Mouse (Mus musculus) limb, embryonic 13.5 days (tissue): ENCODE data around the gene Lenep. TPM values are rescaled to one million over a fixed set of nuclear protein-coding genes. Genes with fewer than 3 reads are reported as not detected.

Experiments
- ATAC-seq: fragments of 200-750 bp; cut with Nextera tagmentation; 2 replicates; pipeline ENCODE4 v1.8.0; 2017; ENCODE audit warnings: low read depth, moderate number of reproducible peaks, moderate TSS enrichment; ENCODE audit not compliant: low FRiP score
- H3K27ac ChIP-seq: fragments of 300-500 bp; sonication (generic); 2 replicates; pipeline ENCODE4 v1.5.1; 2015; ENCODE audit warnings: inconsistent platforms, mild to moderate bottlenecking, moderate library complexity
- H3K27me3 ChIP-seq: fragments of 300-500 bp; sonication (generic); 2 replicates; pipeline ENCODE4 v1.6.1; 2015; ENCODE audit warnings: mild to moderate bottlenecking, inconsistent platforms
- H3K36me3 ChIP-seq: fragments of 300-500 bp; sonication (generic); 2 replicates; pipeline ENCODE4 v1.6.1; 2015; ENCODE audit warnings: inconsistent platforms, mild to moderate bottlenecking, moderate library complexity
- H3K4me1 ChIP-seq: fragments of 300-500 bp; sonication (generic); 2 replicates; pipeline ENCODE4 v1.6.1; 2015; ENCODE audit warnings: inconsistent platforms
- H3K4me2 ChIP-seq: fragments of 300-500 bp; sonication (generic); replicated peaks from 2 replicates; pipeline ENCODE4 v1.6.1; 2015; ENCODE audit warnings: inconsistent platforms, mild to moderate bottlenecking, moderate library complexity
- H3K4me3 ChIP-seq: fragments of 300-500 bp; sonication (generic); 2 replicates; pipeline ENCODE4 v1.5.1; 2015; ENCODE audit warnings: moderate library complexity, mild to moderate bottlenecking, inconsistent platforms
- H3K9ac ChIP-seq: fragments of 300-500 bp; sonication (generic); 2 replicates; pipeline ENCODE4 v1.6.1; 2015; ENCODE audit warnings: mild to moderate bottlenecking, inconsistent platforms
- H3K9me3 ChIP-seq: fragments of 300-500 bp; sonication (generic); 2 replicates; pipeline ENCODE4 v1.6.1; 2016; ENCODE audit warnings: inconsistent platforms
- WGBS: fragments of 180-500 bp; shearing (Covaris S2); methylation state at CpG from one replicate; pipeline ENCODE4 v1.1.7; 2015; 5-methylcytosine and 5-hydroxymethylcytosine counted together
- polyA plus RNA-seq: library from polyadenylated mRNA; unstranded; fragments of >200 nt; fragmentation: Nextera tagmentation; extraction: Ambion mirVana; gene quantifications from 2 replicates; pipeline ENCODE4 v1.2.1, GENCODE M21; 2015

The Lenep gene
- polyA plus RNA-seq, 1 experiment from 2014 or later, result not detected

GRCm38 (mm10) chr3:89418170-89418860 is 15.7 kb upstream of the Lenep start, which contains the start of the genes Cks1b and Shc1:
Gene Cks1b (minus strand): TSS chr3:89418383.
Gene Shc1 (plus strand): TSS chr3:89418443.
- no peaks in the 10 kb centered on the region for H3K9me3 ChIP-seq
- H3K27ac ChIP-seq, result peak within 1 kb of the TSS; percentile 98
- H3K36me3 ChIP-seq, result peaks cover 34% of the 10 kb centered on the region
- 0% methylated on average over 39 of the region's 39 CpGs for WGBS
- no peaks in the 10 kb centered on the region for H3K27me3 ChIP-seq
- H3K9ac ChIP-seq, result peak within 1 kb of the TSS; percentile 79
- peak; percentile 94 for ATAC-seq
- H3K4me1 ChIP-seq, result peaks cover 46% of the 10 kb centered on the region
- peak within 1 kb of the TSS; percentile 68 for H3K4me3 ChIP-seq
- H3K4me2 ChIP-seq, result peak within 1 kb of the TSS; percentile 88

- peak; percentile 46 for ATAC-seq
- H3K4me2 ChIP-seq, result peak overlapping the region; percentile 79
- peak overlapping the region; percentile 79 for H3K9ac ChIP-seq
- H3K27me3 ChIP-seq, result no peaks in the 10 kb centered on the region
- H3K36me3 ChIP-seq, result peaks cover 34% of the 10 kb centered on the region
- peak overlapping the region; percentile 68 for H3K4me3 ChIP-seq
- peak overlapping the region; percentile 91 for H3K27ac ChIP-seq
- H3K9me3 ChIP-seq, result no peaks in the 10 kb centered on the region
- WGBS, result under 1% methylated on average over 20 of the region's 20 CpGs
- H3K4me1 ChIP-seq, result peaks cover 40% of the 10 kb centered on the region
Measured at GRCm38 (mm10) chr3:89417840-89418169, 15.2 kb upstream of the Lenep start.

- ATAC-seq, result no peak
- Histone ChIP-seq H3K9ac (peak overlapping the region; percentile 79), H3K4me3 (peak overlapping the region; percentile 68), H3K27me3 (no peaks in the 10 kb centered on the region), H3K4me1 (peaks cover 34% of the 10 kb centered on the region), H3K36me3 (peaks cover 34% of the 10 kb centered on the region), H3K4me2 (peak overlapping the region; percentile 79), H3K9me3 (no peaks in the 10 kb centered on the region), H3K27ac (peak overlapping the region; percentile 91)
- 26% methylated on average over 2 of the region's 2 CpGs for WGBS
Measured at GRCm38 (mm10) chr3:89417131-89417530, 14.5 kb upstream of the Lenep start.

GRCm38 (mm10) chr3:89416158-89416557 is 13.6 kb upstream of the Lenep start:
- no peak overlapping the region for H3K9ac ChIP-seq
- peak overlapping the region; percentile 79 for H3K4me2 ChIP-seq
- H3K36me3 ChIP-seq, result peaks cover 34% of the 10 kb centered on the region
- no peaks in the 10 kb centered on the region for H3K27me3 ChIP-seq
- ATAC-seq, result no peak
- no peak overlapping the region for H3K27ac ChIP-seq
- H3K9me3 ChIP-seq, result no peaks in the 10 kb centered on the region
- peaks cover 26% of the 10 kb centered on the region for H3K4me1 ChIP-seq
- H3K4me3 ChIP-seq, result peak overlapping the region; percentile 68; the same call in 1 of the 2 replicates
- WGBS, result 96% methylated on average over 8 of the region's 8 CpGs

- Histone ChIP-seq H3K9ac (peak within 1 kb of the TSS; percentile 59), H3K4me3 (peak within 1 kb of the TSS; percentile 50), H3K27me3 (no peaks in the 10 kb centered on the region), H3K9me3 (no peaks in the 10 kb centered on the region), H3K4me2 (peak within 1 kb of the TSS; percentile 71), H3K27ac (peak within 1 kb of the TSS; percentile 67; the same call in 1 of the 2 replicates), H3K4me1 (peaks cover 13% of the 10 kb centered on the region), H3K36me3 (peaks cover 58% of the 10 kb centered on the region)
- WGBS, result 6% methylated on average over 28 of the region's 28 CpGs
- ATAC-seq, result peak; percentile 99
Measured at GRCm38 (mm10) chr3:89411490-89412393, 9.1 kb upstream of the Lenep start, which contains the start of gene Flad1. Gene Flad1 (minus strand): TSS chr3:89411870.

GRCm38 (mm10) chr3:89410864-89411263 is 8.3 kb upstream of the Lenep start:
- Histone ChIP-seq H3K9ac (peak overlapping the region; percentile 59), H3K9me3 (no peaks in the 10 kb centered on the region), H3K4me3 (peak overlapping the region; percentile 50), H3K4me1 (peaks cover 8% of the 10 kb centered on the region), H3K36me3 (peaks cover 56% of the 10 kb centered on the region), H3K4me2 (peak overlapping the region; percentile 71), H3K27me3 (no peaks in the 10 kb centered on the region), H3K27ac (no peak overlapping the region)
- ATAC-seq, result no peak
- WGBS, result 82% methylated on average over 10 of the region's 10 CpGs

- Histone ChIP-seq H3K27me3 (no peaks in the 10 kb centered on the region), H3K4me3 (no peak overlapping the region), H3K9me3 (no peaks in the 10 kb centered on the region), H3K27ac (no peak overlapping the region), H3K4me1 (peaks cover 8% of the 10 kb centered on the region), H3K9ac (no peak overlapping the region), H3K4me2 (no peak overlapping the region), H3K36me3 (peaks cover 52% of the 10 kb centered on the region)
- no peak for ATAC-seq
- 92% methylated on average over 3 of the region's 3 CpGs for WGBS
Measured at GRCm38 (mm10) chr3:89409701-89410100, 7.1 kb upstream of the Lenep start.

- Histone ChIP-seq H3K4me1 (peaks cover 8% of the 10 kb centered on the region), H3K4me2 (no peak overlapping the region), H3K9me3 (no peaks in the 10 kb centered on the region), H3K4me3 (no peak overlapping the region), H3K9ac (no peak overlapping the region), H3K27ac (no peak overlapping the region), H3K36me3 (peaks cover 49% of the 10 kb centered on the region), H3K27me3 (no peaks in the 10 kb centered on the region)
- WGBS, result 60% methylated on average over 16 of the region's 16 CpGs
- no peak for ATAC-seq
Measured at GRCm38 (mm10) chr3:89408448-89408847, 5.9 kb upstream of the Lenep start.

GRCm38 (mm10) chr3:89406887-89407286 is 4.3 kb upstream of the Lenep start:
- Histone ChIP-seq H3K36me3 (peaks cover 59% of the 10 kb centered on the region), H3K4me1 (peaks cover 8% of the 10 kb centered on the region), H3K4me3 (no peak overlapping the region), H3K4me2 (no peak overlapping the region), H3K27me3 (no peaks in the 10 kb centered on the region), H3K27ac (no peak overlapping the region), H3K9ac (no peak overlapping the region), H3K9me3 (no peaks in the 10 kb centered on the region)
- 85% methylated on average over 6 of the region's 6 CpGs for WGBS
- no peak for ATAC-seq

- H3K4me2 ChIP-seq, result no peak overlapping the region
- peaks cover 7% of the 10 kb centered on the region for H3K4me1 ChIP-seq
- H3K4me3 ChIP-seq, result no peak overlapping the region
- no peaks in the 10 kb centered on the region for H3K27me3 ChIP-seq
- H3K9ac ChIP-seq, result no peak overlapping the region
- H3K27ac ChIP-seq, result no peak overlapping the region
- no peaks in the 10 kb centered on the region for H3K9me3 ChIP-seq
- H3K36me3 ChIP-seq, result peaks cover 41% of the 10 kb centered on the region
- WGBS, result 93% methylated on average over 7 of the region's 7 CpGs
- ATAC-seq, result no peak
Measured at GRCm38 (mm10) chr3:89401329-89401728, 1.3 kb downstream of the Lenep start.

GRCm38 (mm10) chr3:89396654-89397005 is 6.0 kb downstream of the Lenep start:
- 0% methylated on average over 4 of the region's 4 CpGs for WGBS
- no peaks in the 10 kb centered on the region for H3K9me3 ChIP-seq
- H3K4me3 ChIP-seq, result peak overlapping the region; percentile 59
- peak overlapping the region; percentile 80 for H3K27ac ChIP-seq
- H3K4me2 ChIP-seq, result peak overlapping the region; percentile 98
- H3K36me3 ChIP-seq, result peaks cover 3% of the 10 kb centered on the region; the same call in 1 of the 2 replicates
- H3K27me3 ChIP-seq, result peaks cover 13% of the 10 kb centered on the region
- ATAC-seq, result no peak
- H3K4me1 ChIP-seq, result peaks cover 45% of the 10 kb centered on the region
- peak overlapping the region; percentile 68 for H3K9ac ChIP-seq
